Mouse (Mus musculus): ENCODE results near the gene Cyp39a1. TPM values are rescaled to one million over a fixed set of nuclear protein-coding genes. Genes with fewer than 3 reads are reported as not detected.

Cyp39a1 gene
- polyA plus RNA-seq (2014; fragmentation: Nextera tagmentation; extraction: Ambion mirVana) = 31.4 and 37.0 TPM in 2 replicates

- no peaks in the 10 kb centered on the region for H3K27me3 ChIP-seq (ENCODE audit: control insufficient read depth, insufficient read depth, low read length)
- DNase-seq (ENCODE audit: low spot score, missing footprints) (peak; percentile 92), ATAC-seq (ENCODE audit: low FRiP score) (peak; percentile 4; the same call in 1 of the 2 replicates)
- no peaks in the 10 kb centered on the region for H3K9me3 ChIP-seq (ENCODE audit: control insufficient read depth, low read length)
- H3K4me1 ChIP-seq (ENCODE audit: control insufficient read depth, insufficient read depth, low read length) = peaks cover 12% of the 10 kb centered on the region
- WGBS = under 1% methylated on average over 17 of the region's 17 CpGs
- no peaks in the 10 kb centered on the region for H3K36me3 ChIP-seq (ENCODE audit: control insufficient read depth, insufficient read depth, low read length)
- peak within 1 kb of the TSS; percentile 94 for H3K9ac ChIP-seq (ENCODE audit: low read length)
- H3K4me3 ChIP-seq (ENCODE audit: low read depth, low read length) = peak within 1 kb of the TSS; percentile 88
- no peak within 1 kb of the TSS for H3K27ac ChIP-seq (ENCODE audit: low read depth, low read length)
- H3K4me2 ChIP-seq = peak within 1 kb of the TSS; percentile 77
Measured at GRCm38 (mm10) chr17:43667290-43667843, at the start of gene Cyp39a1. TSS of gene Cyp39a1 (plus strand) at chr17:43667425.

- DNase-seq (ENCODE audit: low spot score, missing footprints) (no peak), ATAC-seq (ENCODE audit: low FRiP score) (no peak)
- H3K4me2 ChIP-seq = no peak overlapping the region
- no peak overlapping the region for H3K9ac ChIP-seq (ENCODE audit: low read length)
- H3K4me1 ChIP-seq (ENCODE audit: control insufficient read depth, insufficient read depth, low read length) = no peaks in the 10 kb centered on the region
- no peaks in the 10 kb centered on the region for H3K27me3 ChIP-seq (ENCODE audit: control insufficient read depth, insufficient read depth, low read length)
- no peaks in the 10 kb centered on the region for H3K36me3 ChIP-seq (ENCODE audit: control insufficient read depth, insufficient read depth, low read length)
- H3K9me3 ChIP-seq (ENCODE audit: control insufficient read depth, low read length) = no peaks in the 10 kb centered on the region
- H3K27ac ChIP-seq (ENCODE audit: low read depth, low read length) = no peak overlapping the region
- no peak overlapping the region for H3K4me3 ChIP-seq (ENCODE audit: low read depth, low read length)
- 92% methylated on average over 9 of the region's 9 CpGs for WGBS
Measured at GRCm38 (mm10) chr17:43619156-43619555, 48.1 kb upstream of the Cyp39a1 start.

- H3K27me3 ChIP-seq (ENCODE audit: control insufficient read depth, insufficient read depth, low read length) = no peaks in the 10 kb centered on the region
- H3K9me3 ChIP-seq (ENCODE audit: control insufficient read depth, low read length) = no peaks in the 10 kb centered on the region; the same call in 1 of the 2 replicates
- no peak overlapping the region for H3K4me3 ChIP-seq (ENCODE audit: low read depth, low read length)
- H3K36me3 ChIP-seq (ENCODE audit: control insufficient read depth, insufficient read depth, low read length) = no peaks in the 10 kb centered on the region
- H3K4me1 ChIP-seq (ENCODE audit: control insufficient read depth, insufficient read depth, low read length) = no peaks in the 10 kb centered on the region
- no peak overlapping the region for H3K9ac ChIP-seq (ENCODE audit: low read length)
- ATAC-seq (ENCODE audit: low FRiP score) (no peak), DNase-seq (ENCODE audit: low spot score, missing footprints) (no peak)
- no peak overlapping the region for H3K27ac ChIP-seq (ENCODE audit: low read depth, low read length)
- 90% methylated on average over 10 of the region's 10 CpGs for whole genome bisulfite sequencing
- H3K4me2 ChIP-seq = no peak overlapping the region
Measured at GRCm38 (mm10) chr17:43622076-43622475, 45.1 kb upstream of the Cyp39a1 start.

- H3K27me3 ChIP-seq (ENCODE audit: control insufficient read depth, insufficient read depth, low read length) = peaks cover 27% of the 10 kb centered on the region
- no peaks in the 10 kb centered on the region for H3K36me3 ChIP-seq (ENCODE audit: control insufficient read depth, insufficient read depth, low read length)
- H3K4me2 ChIP-seq = no peak overlapping the region
- peaks cover 10% of the 10 kb centered on the region for H3K4me1 ChIP-seq (ENCODE audit: control insufficient read depth, insufficient read depth, low read length)
- no peak overlapping the region for H3K9ac ChIP-seq (ENCODE audit: low read length)
- DNase-seq (ENCODE audit: low spot score, missing footprints) (no peak), ATAC-seq (ENCODE audit: low FRiP score) (no peak)
- H3K4me3 ChIP-seq (ENCODE audit: low read depth, low read length) = no peak overlapping the region
- 89% methylated on average over 10 of the region's 10 CpGs for WGBS
- no peak overlapping the region for H3K27ac ChIP-seq (ENCODE audit: low read depth, low read length)
- H3K9me3 ChIP-seq (ENCODE audit: control insufficient read depth, low read length) = no peaks in the 10 kb centered on the region; the same call in 1 of the 2 replicates
Measured at GRCm38 (mm10) chr17:43628246-43628645, 39.0 kb upstream of the Cyp39a1 start.

GRCm38 (mm10) chr17:43629026-43629495, 38.2 kb upstream of the Cyp39a1 start:
- Histone ChIP-seq H3K4me2 (peak overlapping the region; percentile 76), H3K36me3 (ENCODE audit: control insufficient read depth, insufficient read depth, low read length) (no peaks in the 10 kb centered on the region), H3K4me1 (ENCODE audit: control insufficient read depth, insufficient read depth, low read length) (peaks cover 10% of the 10 kb centered on the region), H3K27ac (ENCODE audit: low read depth, low read length) (no peak overlapping the region), H3K27me3 (ENCODE audit: control insufficient read depth, insufficient read depth, low read length) (peaks cover 27% of the 10 kb centered on the region), H3K4me3 (ENCODE audit: low read depth, low read length) (peak overlapping the region; percentile 37), H3K9me3 (ENCODE audit: control insufficient read depth, low read length) (no peaks in the 10 kb centered on the region; the same call in 1 of the 2 replicates), H3K9ac (ENCODE audit: low read length) (peak overlapping the region; percentile 44; the same call in 1 of the 2 replicates)
- WGBS = 23% methylated on average over 24 of the region's 24 CpGs
- DNase-seq (ENCODE audit: low spot score, missing footprints) (peak; percentile 89), ATAC-seq (ENCODE audit: low FRiP score) (peak; percentile 11; the same call in 1 of the 2 replicates)

- Histone ChIP-seq H3K27me3 (ENCODE audit: control insufficient read depth, insufficient read depth, low read length) (peaks cover 27% of the 10 kb centered on the region), H3K4me1 (ENCODE audit: control insufficient read depth, insufficient read depth, low read length) (peaks cover 10% of the 10 kb centered on the region), H3K9me3 (ENCODE audit: control insufficient read depth, low read length) (no peaks in the 10 kb centered on the region; the same call in 1 of the 2 replicates), H3K9ac (ENCODE audit: low read length) (peak within 1 kb of the TSS; percentile 44), H3K4me2 (peak within 1 kb of the TSS; percentile 76), H3K36me3 (ENCODE audit: control insufficient read depth, insufficient read depth, low read length) (no peaks in the 10 kb centered on the region), H3K27ac (ENCODE audit: low read depth, low read length) (no peak within 1 kb of the TSS), H3K4me3 (ENCODE audit: low read depth, low read length) (peak within 1 kb of the TSS; percentile 37)
- peak; percentile 93 for DNase-seq (ENCODE audit: low spot score, missing footprints)
- WGBS = 4% methylated on average over 83 of the region's 83 CpGs
- peak; percentile 76 for ATAC-seq (ENCODE audit: low FRiP score)
Measured at GRCm38 (mm10) chr17:43629496-43630426, 37.5 kb upstream of the Cyp39a1 start, which contains the start of gene Tdrd6. TSS of gene Tdrd6 (minus strand) at chr17:43630299.

GRCm38 (mm10) chr17:43630427-43630760, 36.8 kb upstream of the Cyp39a1 start:
- Histone ChIP-seq H3K9ac (ENCODE audit: low read length) (no peak overlapping the region), H3K9me3 (ENCODE audit: control insufficient read depth, low read length) (no peaks in the 10 kb centered on the region; the same call in 1 of the 2 replicates), H3K4me2 (peak overlapping the region; percentile 76), H3K4me3 (ENCODE audit: low read depth, low read length) (peak overlapping the region; percentile 37), H3K4me1 (ENCODE audit: control insufficient read depth, insufficient read depth, low read length) (peaks cover 10% of the 10 kb centered on the region), H3K36me3 (ENCODE audit: control insufficient read depth, insufficient read depth, low read length) (no peaks in the 10 kb centered on the region), H3K27me3 (ENCODE audit: control insufficient read depth, insufficient read depth, low read length) (peaks cover 27% of the 10 kb centered on the region), H3K27ac (ENCODE audit: low read depth, low read length) (no peak overlapping the region)
- ATAC-seq (ENCODE audit: low FRiP score) (no peak), DNase-seq (ENCODE audit: low spot score, missing footprints) (no peak)
- 50% methylated on average over 13 of the region's 13 CpGs for WGBS

- Histone ChIP-seq H3K4me1 (ENCODE audit: control insufficient read depth, insufficient read depth, low read length) (no peaks in the 10 kb centered on the region), H3K4me2 (no peak overlapping the region), H3K4me3 (ENCODE audit: low read depth, low read length) (no peak overlapping the region), H3K9ac (ENCODE audit: low read length) (no peak overlapping the region), H3K27ac (ENCODE audit: low read depth, low read length) (no peak overlapping the region), H3K27me3 (ENCODE audit: control insufficient read depth, insufficient read depth, low read length) (no peaks in the 10 kb centered on the region), H3K9me3 (ENCODE audit: control insufficient read depth, low read length) (no peaks in the 10 kb centered on the region; the same call in 1 of the 2 replicates), H3K36me3 (ENCODE audit: control insufficient read depth, insufficient read depth, low read length) (no peaks in the 10 kb centered on the region)
- ATAC-seq (ENCODE audit: low FRiP score) = no peak
- DNase-seq (ENCODE audit: low spot score, missing footprints) = no peak
- 95% methylated on average over 4 of the region's 4 CpGs for WGBS
Measured at GRCm38 (mm10) chr17:43637146-43637545, 30.1 kb upstream of the Cyp39a1 start.

- 72% methylated on average over 1 of the region's 1 CpGs for WGBS
- H3K36me3 ChIP-seq (ENCODE audit: control insufficient read depth, insufficient read depth, low read length) = peaks cover 14% of the 10 kb centered on the region; the same call in 1 of the 2 replicates
- DNase-seq (ENCODE audit: low spot score, missing footprints) (no peak), ATAC-seq (ENCODE audit: low FRiP score) (no peak)
- H3K27me3 ChIP-seq (ENCODE audit: control insufficient read depth, insufficient read depth, low read length) = no peaks in the 10 kb centered on the region
- H3K9ac ChIP-seq (ENCODE audit: low read length) = no peak overlapping the region
- H3K27ac ChIP-seq (ENCODE audit: low read depth, low read length) = no peak overlapping the region
- no peak overlapping the region for H3K4me2 ChIP-seq
- H3K9me3 ChIP-seq (ENCODE audit: control insufficient read depth, low read length) = no peaks in the 10 kb centered on the region; the same call in 1 of the 2 replicates
- H3K4me3 ChIP-seq (ENCODE audit: low read depth, low read length) = no peak overlapping the region
- H3K4me1 ChIP-seq (ENCODE audit: control insufficient read depth, insufficient read depth, low read length) = no peaks in the 10 kb centered on the region
Measured at GRCm38 (mm10) chr17:43640825-43641224, 26.4 kb upstream of the Cyp39a1 start.

All from midbrain, embryonic 11.5 days (tissue).